Mouse (Mus musculus) testis, adult 2 months (tissue): Measurements from ENCODE around the gene Ldlrad3.

ENCODE experiments used
- CTCF ChIP-seq: fragments of 200-500 bp; IDR thresholded peaks from 2 replicates; pipeline ENCODE4 v1.5.1; 2012; ENCODE audit warnings: low read depth, mild to moderate bottlenecking, inconsistent platforms, low read length, moderate library complexity; ENCODE audit not compliant: control insufficient read depth, insufficient read depth, insufficient replicate concordance
- POLR2A ChIP-seq: fragments of 200-500 bp; IDR thresholded peaks from 2 replicates; pipeline ENCODE4 v1.6.1; 2012; ENCODE audit warnings: low read depth, mild to moderate bottlenecking, inconsistent platforms, low read length, moderate library complexity; ENCODE audit not compliant: control insufficient read depth

DNA sequence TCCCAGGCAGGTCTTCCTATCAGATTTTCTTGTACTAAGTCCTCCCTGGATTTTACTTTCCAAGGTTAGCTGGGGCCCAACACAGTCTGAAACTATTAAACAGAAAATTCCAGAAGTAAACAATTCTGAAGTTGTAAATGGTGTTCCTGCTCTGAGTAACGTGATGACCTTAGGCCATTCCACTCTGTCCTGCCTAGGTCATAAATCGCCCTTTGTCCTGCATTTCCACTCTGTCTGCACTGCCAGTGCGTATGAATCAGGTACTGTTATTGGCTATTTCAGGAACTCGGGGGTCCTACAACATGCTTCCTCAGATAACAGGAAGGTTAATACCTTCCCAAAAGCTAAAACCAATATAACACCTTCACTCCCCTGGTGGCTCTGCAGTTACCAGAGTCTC is 31.9 kb downstream of the Ldlrad3 start:
- TF ChIP-seq CTCF = no peak
- TF ChIP-seq POLR2A = no peak
